Mouse (Mus musculus) cerebellum, adult 11-12 months (tissue): ENCODE results near the gene Tcf7.

Experiments
- DNase-seq: peaks from one replicate; pipeline ENCODE4 v3.0.0; 2022

Tcf7 gene

DNA sequence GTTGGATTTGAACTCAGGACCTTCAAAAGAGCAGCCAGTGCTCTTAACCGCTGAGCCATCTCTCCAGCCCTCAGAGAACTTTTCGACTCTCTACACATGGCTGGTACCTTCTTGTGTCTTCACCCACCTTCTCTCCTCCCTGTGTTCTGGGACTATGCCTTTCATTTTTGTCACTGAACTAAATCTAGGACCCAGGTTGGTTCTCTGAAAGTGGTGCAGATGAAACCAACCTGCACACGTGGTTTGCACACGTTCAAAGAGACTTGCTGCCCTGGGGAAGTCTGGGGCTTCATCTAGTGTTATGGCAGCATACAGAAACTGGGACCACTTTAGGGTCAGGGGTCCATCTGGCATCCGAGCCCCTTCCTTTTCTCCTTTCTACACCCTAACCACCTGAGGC, 15.5 kb downstream of the Tcf7 start:
- no peak for DNase-seq

DNA sequence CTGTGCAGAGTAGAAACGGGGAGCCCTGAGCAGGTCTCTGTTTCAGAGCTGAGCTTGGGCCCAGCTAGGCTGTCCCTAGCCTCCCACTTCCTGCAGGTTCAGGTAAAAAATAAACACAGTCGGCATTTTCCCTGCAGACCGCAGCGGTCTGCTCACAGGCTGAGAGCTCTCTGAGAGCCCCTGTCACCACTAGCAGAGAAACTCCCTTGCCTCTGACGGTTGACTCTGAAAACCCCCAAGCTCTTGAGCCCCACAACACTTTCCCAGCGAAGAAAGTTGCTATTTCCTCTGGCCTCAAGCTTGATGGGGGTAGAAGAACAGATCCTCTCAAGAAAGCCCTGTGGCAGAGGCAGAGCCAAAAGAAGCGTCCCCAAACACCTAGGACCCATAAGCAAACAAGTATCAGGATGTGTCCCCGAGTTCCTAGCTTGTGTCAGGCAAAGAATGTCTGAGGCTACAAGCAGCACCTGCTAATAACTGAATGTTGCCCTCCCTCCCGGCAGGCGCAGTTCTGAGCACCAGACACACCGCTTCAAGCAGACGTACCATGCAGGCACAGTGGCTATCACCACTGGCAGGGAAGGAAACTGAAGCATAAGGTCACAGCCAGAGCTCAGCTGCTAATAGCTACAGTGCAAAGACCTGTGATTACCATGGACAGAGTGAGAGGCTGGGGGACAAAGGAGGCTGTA, 17.1 kb downstream of the Tcf7 start:
- DNase-seq = no peak

- no peak for DNase-seq
These were observed 17.9 kb downstream of the Tcf7 start for GRCm38 (mm10) chr11:52264871-52265270.

DNA sequence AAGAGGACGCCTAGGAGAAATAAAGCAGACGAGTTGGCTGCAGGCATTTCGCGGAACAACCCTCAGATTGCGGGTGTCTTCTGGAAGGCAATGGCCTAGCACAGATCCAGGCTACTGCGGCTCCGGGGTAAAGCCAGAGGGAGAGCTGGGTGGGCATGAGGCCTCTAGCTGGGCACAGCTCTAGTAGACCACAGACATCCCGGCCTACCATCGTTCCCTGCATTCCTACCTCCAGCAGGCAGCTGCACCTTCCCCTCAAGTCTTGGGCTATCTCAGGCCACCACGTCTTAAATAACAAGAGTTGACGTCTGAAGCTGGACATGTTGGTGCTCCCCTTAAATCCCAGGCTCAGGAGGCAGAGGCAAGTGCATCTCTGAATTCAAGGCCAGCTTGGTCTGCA, 20.5 kb downstream of the Tcf7 start:
- DNase-seq = no peak

DNA sequence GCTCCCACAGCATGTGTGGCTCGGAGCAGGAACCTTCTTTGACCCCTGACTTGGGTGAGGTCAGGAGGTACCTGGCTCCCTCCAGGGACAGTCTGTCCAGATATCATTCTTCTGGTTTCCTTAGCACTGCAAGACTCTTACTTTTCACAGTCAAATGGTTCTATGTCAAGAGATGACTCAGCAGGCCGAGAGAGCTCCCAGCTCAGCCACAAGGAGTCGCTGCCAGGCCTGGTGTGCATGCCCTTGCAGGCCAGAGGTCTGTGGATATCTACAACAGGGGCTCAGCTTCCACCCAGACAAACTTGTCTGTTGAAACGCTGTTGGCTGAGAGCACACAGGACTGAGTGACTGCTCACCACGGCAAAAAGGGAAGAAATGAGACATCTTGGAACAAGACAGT, 20.9 kb downstream of the Tcf7 start:
- no peak for DNase-seq

GRCm38 (mm10) chr11:52260878-52261277, 21.9 kb downstream of the Tcf7 start:
- no peak for DNase-seq

DNA sequence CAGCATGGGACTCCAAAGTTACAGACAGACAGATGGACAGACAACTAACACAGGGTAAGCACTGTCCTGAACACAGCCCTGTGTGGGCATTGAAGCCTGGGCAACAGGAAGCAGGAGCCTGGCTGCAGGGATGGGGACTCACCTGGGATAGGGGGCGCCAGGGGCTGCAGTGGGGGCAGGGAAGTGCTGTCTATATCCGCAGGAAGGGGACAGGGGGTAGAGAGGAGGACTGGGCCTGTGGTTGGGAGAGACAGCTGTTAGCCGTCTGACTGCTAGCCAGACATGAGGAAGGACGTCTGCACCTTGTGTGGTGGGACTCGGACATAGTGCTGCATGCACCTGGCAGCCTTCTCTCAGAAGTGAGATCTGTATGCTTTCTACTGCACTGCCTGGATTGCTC, 24.1 kb downstream of the Tcf7 start:
- DNase-seq = no peak

DNA sequence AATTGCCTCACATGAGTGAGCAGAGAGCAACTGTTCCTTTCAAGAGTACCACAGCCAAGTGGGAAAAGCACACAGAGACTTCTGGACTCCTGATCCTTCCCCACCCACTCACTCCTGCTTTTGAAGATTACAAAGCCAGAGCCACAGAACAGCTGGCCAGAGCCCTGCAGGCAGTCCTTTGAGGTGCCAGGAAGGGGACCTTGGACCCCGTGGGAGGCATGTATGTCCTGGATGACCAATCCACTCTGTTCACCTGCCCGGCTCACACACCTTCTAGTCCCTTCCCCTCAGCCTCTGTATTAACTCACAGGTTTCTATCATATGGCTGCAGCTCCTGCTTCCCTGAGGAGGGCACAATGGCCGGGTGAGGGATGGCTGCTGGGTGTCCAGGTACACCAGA, 25.4 kb downstream of the Tcf7 start:
- no peak for DNase-seq

- no peak for DNase-seq
These were observed 27.7 kb downstream of the Tcf7 start for GRCm38 (mm10) chr11:52255077-52255476.

- DNase-seq = peak; percentile 81
These were observed 29.0 kb downstream of the Tcf7 start for GRCm38 (mm10) chr11:52253674-52254375.

GRCm38 (mm10) chr11:52252692-52253091, 30.1 kb downstream of the Tcf7 start:
- DNase-seq = no peak

DNA sequence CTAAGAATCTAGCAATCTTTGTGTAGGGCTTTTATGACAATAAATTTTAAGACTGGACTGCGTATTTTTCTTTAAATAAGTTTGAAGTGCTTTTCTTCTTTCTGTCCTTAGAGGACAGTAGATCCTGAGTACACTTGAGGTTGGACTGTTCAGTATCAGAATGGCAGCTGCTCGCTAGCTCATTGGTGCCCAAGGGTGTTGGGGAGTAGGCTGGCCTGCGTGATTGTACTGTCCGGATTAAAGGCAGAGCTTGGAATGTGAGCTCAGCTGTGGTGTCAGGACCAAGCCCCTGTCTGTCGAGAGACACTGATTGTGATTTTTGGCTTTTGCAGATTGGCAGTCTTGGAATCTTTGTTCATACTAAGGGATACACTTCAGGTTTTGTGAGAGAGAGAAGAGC, 31.0 kb downstream of the Tcf7 start:
- no peak for DNase-seq

DNA sequence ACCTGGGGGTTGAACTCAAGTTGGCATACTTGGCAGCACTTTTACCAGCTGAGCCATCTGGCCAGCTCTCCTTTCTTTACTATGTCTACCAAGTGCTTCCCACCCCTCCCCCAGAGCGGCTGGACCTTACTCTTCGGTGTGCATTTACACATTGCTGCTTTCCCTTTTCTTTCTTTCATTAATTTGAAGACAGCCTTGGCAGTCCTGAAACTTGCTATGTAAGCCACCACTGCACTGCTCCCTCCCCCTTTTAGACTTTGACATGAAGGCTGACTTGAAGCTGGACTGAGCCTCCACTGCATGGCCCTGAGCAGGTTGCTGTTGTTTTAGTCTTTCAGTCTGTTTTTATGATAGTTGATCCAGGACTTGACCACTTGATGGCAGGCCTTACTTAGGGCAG, 33.4 kb downstream of the Tcf7 start:
- no peak for DNase-seq

DNA sequence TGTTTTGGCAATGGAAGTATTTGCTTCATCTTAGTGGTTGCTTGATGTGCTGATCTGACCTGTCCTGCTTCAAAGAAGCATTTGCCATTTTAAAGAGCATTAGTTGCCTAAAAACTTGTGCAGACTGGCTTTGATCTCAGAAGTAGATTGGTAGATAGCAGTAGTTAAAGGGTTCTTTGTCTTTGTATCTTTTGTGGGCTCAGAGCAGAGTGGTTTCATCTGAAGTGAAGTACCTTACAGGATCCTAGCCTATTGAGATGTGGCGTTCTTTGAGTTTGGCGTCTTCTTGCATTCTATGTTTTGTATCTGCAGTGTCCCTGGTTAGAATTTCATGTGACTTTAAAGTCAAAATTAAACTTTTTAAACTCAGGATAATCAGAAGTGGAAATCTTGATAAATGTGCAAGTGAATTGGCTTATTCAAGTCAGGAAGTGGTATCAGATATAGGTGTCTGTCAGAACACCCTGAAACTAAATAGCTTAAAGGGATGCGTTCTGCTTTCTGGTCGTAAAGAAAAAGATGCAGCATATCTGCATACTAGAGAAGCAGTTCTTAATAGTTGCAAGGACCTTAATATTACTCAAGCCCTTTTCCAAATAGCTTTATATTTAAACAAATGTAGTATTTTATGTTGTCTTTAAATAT, 41.8 kb downstream of the Tcf7 start:
- DNase-seq = no peak

DNA sequence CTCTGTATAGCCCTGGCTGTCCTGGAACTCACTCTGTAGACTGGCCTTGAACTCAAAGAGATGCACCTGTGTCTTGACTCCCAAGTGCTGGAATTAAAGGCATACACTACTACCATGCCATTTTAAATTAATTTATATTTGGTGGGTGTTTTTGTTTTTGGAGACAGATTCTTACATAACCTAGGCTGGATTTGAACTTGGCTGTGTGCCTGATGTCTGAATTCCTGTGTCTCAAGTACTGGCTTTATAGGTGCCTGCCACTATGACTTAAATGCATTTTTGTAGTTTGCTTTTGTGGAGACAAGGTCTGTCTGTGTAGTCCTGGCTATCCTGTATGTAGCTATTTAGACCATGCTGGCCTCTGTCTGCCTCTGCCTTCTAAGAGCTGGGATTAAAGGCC, 48.3 kb downstream of the Tcf7 start:
- no peak for DNase-seq

DNA sequence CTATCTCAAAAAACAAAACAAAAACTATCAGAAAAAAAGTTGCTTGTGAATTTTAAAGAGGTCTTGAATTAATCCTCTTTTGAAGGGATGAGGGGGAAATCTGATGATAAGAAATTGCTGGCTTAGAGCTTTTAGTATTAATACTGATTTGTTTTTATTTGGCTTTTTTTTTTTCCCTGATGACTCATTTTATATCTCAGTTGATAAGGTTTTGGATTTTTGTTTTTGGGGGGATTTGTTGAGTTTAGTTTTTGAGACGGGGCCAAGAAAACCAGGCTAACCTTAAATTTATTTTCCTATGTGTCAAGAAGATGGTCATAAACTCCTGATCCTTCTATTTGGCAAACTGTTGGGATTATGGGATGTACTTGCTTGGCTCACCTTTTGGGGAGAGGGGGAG, 48.9 kb downstream of the Tcf7 start:
- no peak for DNase-seq

DNA sequence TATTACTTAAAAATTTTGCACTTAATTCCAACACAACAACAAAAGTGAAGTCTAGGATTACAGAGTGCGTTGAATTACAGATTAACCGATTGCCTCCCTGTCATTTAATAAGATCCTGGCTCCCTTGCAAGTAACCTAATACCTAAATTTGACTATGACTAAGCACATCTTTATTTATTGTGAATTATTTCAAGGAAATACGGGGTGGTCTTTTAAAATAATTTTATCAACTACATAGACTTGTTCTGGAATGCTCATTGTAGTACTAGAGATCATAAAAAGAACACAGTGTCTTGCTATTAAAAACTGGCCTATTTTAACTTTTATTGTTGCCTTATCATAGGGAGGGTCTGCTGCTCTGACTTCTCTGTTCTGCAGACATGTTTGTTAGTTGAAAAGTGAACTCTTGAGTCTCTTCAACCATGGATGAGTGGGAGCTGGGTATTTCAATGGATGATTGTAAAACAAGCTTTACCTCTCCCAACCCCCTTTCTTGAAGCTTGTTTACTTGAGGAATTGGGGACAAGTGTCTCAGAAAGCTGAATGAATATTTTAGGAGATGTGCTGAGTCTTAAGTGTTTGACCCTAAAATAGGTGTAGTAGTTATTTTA, 49.7 kb downstream of the Tcf7 start:
- no peak for DNase-seq

- DNase-seq = peak; percentile 89
These were observed 50.9 kb downstream of the Tcf7 start, which contains the start of gene Skp1a for GRCm38 (mm10) chr11:52231606-52232541. TSS of gene Skp1a (plus strand) at chr11:52231995.

- no peak for DNase-seq
These were observed 52.1 kb downstream of the Tcf7 start for GRCm38 (mm10) chr11:52230694-52231093.

DNA sequence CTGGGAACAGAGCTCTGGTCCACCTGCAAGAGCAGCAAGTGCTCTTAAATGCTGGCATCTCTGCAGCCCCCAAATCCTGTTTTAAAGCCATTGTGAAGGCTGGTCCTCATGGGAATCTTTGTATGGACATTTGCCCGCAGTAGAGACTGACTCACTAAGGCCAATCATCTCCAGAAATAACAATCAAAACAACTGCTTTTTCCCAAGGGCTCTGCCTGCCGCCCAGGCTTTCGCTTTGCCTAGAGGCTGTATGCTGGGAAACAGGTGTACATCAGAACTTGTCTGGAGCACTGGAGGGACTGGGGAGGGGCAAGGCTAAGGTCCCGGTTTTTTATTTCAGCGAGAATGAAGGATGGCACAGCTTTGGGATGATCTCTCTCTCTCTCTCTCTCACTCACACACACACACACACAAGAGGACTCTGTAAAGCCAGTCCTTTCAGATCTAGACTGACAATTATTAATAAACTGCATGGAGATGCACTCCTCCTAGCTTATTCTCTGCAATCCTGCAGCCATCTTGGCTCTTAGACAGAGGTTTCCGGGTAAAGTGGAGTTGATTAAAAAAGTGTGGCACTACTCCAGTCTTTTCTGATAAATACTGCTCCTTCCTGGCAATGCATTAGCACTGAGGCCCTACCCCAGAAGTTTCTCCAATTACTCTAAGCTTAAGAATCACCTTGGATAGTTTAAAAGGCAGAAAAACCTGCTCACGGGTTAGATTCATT, 53.9 kb downstream of the Tcf7 start:
- DNase-seq = no peak

DNA sequence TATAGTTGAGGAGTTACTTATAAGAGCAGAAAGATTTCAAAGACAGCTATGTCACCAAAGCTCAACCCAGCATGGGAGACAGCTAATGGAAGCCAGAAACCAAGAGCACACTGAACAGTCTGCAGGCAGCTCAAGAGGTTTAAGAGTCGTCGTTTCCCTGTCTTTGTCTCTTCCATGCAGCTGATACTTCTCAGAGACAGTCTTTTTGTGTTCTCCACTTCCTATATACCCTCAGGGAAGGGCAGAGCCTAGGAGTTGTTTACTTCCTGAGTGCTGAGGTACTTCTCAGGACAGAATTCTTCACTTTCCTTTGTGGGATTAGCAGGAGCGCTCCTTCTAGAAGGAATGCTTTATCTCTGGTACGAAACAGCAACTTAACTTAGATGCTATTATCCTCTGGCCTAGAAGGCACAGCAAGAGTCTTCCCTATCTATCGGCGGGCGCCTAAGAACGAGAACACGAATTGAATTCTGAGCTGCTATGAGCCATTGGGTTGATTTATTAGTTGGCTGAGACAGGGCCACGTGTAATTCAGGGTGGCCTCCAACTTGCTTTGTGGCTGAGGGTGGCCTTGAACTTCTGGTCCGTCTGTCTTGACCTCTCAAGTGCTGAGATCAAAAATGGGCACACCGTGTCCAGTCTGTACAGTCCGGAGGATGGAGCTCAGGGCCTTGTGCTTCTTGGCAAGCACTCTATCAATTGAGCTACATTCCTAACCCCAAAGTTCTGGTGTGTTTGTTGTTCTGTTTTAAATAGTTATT, 55.2 kb downstream of the Tcf7 start:
- no peak for DNase-seq
